Mouse (Mus musculus): ENCODE measurements around the gene Tmco1. TPM values are rescaled to one million over a fixed set of nuclear protein-coding genes. Genes with fewer than 3 reads are reported as not detected.

The Tmco1 gene
- polyA plus RNA-seq, 1 experiment from 2014 or later = 92.8 TPM

GRCm38 (mm10) chr1:167271841-167272240, 36.3 kb upstream of the Tmco1 start:
- Histone ChIP-seq H3K4me1 (peaks cover 51% of the 10 kb centered on the region), H3K4me2 (no peak overlapping the region), H3K9me3 (no peaks in the 10 kb centered on the region), H3K36me3 (0 out of 2 replicates have a peak, but pooled peaks cover 4% of the 10 kb centered on the region), H3K27me3 (no peaks in the 10 kb centered on the region), H3K4me3 (no peak overlapping the region), H3K9ac (no peak overlapping the region), H3K27ac (no peak overlapping the region)
- 39% methylated on average over 8 of the region's 8 CpGs for WGBS
- ATAC-seq (ENCODE audit: insufficient number of reproducible peaks, low FRiP score, low TSS enrichment, low read depth) = no peak

- ATAC-seq (ENCODE audit: insufficient number of reproducible peaks, low FRiP score, low TSS enrichment, low read depth) = no peak
- H3K4me1 ChIP-seq = peaks cover 48% of the 10 kb centered on the region
- WGBS = 75% methylated on average over 14 of the region's 14 CpGs
- no peak overlapping the region for H3K9ac ChIP-seq
- no peak overlapping the region for H3K27ac ChIP-seq
- H3K4me2 ChIP-seq = no peak overlapping the region
- 0 out of 2 replicates have a peak, but pooled peaks cover 4% of the 10 kb centered on the region for H3K36me3 ChIP-seq
- no peaks in the 10 kb centered on the region for H3K27me3 ChIP-seq
- no peak overlapping the region for H3K4me3 ChIP-seq
- H3K9me3 ChIP-seq = no peaks in the 10 kb centered on the region
These were observed 34.6 kb upstream of the Tmco1 start for GRCm38 (mm10) chr1:167273380-167274163.

DNA sequence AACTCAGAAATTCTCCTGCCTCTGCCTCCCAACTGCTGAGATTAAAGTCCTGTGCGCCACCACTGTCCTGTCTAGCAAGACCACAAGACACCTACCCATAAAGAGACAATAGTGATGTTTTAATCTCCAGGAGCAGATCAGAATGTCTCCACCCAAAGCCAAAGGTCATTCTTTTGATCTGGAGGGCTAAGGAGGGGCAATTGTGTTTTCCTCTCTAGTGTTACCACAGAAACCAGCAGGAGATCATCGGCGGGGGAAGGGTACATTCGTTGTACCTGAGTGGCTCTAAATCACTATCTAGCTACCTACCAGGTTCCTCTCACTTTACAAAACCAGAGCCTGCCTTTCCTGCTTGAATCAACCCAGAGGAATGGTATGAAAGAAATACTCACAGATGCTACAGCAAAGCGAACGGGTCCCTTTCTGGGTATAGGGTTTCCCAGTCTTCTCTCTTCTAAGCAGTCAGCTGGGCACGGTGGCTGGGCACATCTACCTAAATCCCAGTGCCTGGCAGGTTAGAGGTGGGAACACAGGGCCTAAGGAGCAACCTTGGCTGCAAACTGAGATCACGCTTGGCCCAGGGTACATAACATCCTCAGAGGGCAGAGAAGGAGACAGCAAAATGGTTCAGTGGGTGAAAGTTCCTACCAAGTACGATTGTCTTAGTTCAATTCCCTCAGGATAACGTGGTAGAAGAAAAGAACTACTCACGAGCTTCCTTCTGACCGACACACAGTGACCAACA, 33.4 kb upstream of the Tmco1 start:
- Histone ChIP-seq H3K9me3 (no peaks in the 10 kb centered on the region), H3K4me2 (no peak overlapping the region), H3K27me3 (no peaks in the 10 kb centered on the region), H3K4me3 (no peak overlapping the region), H3K9ac (no peak overlapping the region), H3K4me1 (peaks cover 43% of the 10 kb centered on the region), H3K36me3 (0 out of 2 replicates have a peak, but pooled peaks cover 4% of the 10 kb centered on the region), H3K27ac (no peak overlapping the region)
- no peak for ATAC-seq (ENCODE audit: insufficient number of reproducible peaks, low FRiP score, low TSS enrichment, low read depth)
- WGBS = 83% methylated on average over 12 of the region's 12 CpGs

- 41% methylated on average over 6 of the region's 6 CpGs for WGBS
- Histone ChIP-seq H3K27me3 (no peaks in the 10 kb centered on the region), H3K36me3 (0 out of 2 replicates have a peak, but pooled peaks cover 4% of the 10 kb centered on the region), H3K4me2 (no peak overlapping the region), H3K9me3 (no peaks in the 10 kb centered on the region), H3K4me1 (peaks cover 28% of the 10 kb centered on the region), H3K4me3 (no peak overlapping the region), H3K9ac (no peak overlapping the region), H3K27ac (no peak overlapping the region)
- no peak for ATAC-seq (ENCODE audit: insufficient number of reproducible peaks, low FRiP score, low TSS enrichment, low read depth)
These were observed 29.8 kb upstream of the Tmco1 start for GRCm38 (mm10) chr1:167278395-167278794.

DNA sequence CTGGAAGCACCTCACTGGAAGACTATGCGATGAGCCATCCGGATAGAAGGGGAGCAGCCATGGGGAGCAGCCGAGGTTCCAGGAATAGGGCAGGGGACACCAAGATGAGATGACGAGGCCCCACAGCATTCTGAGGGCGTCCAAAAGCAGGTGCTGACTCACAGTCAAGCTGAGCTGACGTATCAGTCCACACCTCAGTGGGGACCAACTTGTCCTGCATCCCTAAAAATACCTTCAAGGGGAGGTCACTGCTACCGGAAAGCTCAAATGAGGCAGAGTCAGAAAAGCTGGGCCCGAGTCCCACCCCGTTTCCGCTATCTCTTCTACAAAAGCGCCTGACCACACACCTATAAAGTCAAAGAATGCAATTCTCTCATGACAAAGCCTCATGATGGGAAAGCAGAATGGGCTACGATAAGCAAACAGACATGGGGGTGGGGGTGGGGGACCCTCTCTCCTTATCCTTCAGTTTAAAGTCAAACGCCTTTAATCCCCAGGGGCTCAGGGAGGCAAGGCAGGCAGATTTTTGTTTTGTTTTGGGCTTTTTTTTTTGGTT, 28.9 kb upstream of the Tmco1 start:
- peaks cover 21% of the 10 kb centered on the region for H3K4me1 ChIP-seq
- H3K9ac ChIP-seq = no peak overlapping the region
- no peak for ATAC-seq (ENCODE audit: insufficient number of reproducible peaks, low FRiP score, low TSS enrichment, low read depth)
- H3K4me2 ChIP-seq = no peak overlapping the region
- 82% methylated on average over 13 of the region's 13 CpGs for WGBS
- no peaks in the 10 kb centered on the region for H3K27me3 ChIP-seq
- H3K36me3 ChIP-seq = 0 out of 2 replicates have a peak, but pooled peaks cover 4% of the 10 kb centered on the region
- no peak overlapping the region for H3K27ac ChIP-seq
- no peak overlapping the region for H3K4me3 ChIP-seq
- H3K9me3 ChIP-seq = no peaks in the 10 kb centered on the region

- no peak overlapping the region for H3K4me2 ChIP-seq
- no peak overlapping the region for H3K4me3 ChIP-seq
- no peak overlapping the region for H3K27ac ChIP-seq
- H3K4me1 ChIP-seq = peaks cover 22% of the 10 kb centered on the region
- H3K9ac ChIP-seq = no peak overlapping the region
- no peaks in the 10 kb centered on the region for H3K27me3 ChIP-seq
- WGBS = 88% methylated on average over 10 of the region's 10 CpGs
- H3K36me3 ChIP-seq = no peaks in the 10 kb centered on the region
- H3K9me3 ChIP-seq = no peaks in the 10 kb centered on the region
- no peak for ATAC-seq (ENCODE audit: insufficient number of reproducible peaks, low FRiP score, low TSS enrichment, low read depth)
These were observed 28.1 kb upstream of the Tmco1 start for GRCm38 (mm10) chr1:167280061-167280460.

DNA sequence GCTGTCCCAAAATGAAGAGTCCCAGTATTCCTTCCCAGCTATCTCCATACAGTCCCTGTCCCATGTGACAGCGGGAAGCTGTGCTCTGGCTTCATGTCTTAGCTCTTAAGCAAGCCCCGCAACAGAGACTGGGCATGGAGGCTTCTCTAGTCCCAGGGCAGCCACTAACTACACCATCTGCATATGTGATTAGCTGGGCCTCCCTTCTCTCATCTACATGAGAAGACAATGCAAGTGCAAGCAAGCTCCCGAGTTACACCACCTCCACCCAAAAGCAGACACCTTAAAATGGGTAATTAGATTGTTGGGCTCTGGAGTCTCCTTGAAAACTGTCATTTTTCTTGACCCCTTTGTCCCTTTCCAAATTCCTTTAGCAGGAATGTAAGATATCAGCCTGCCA, 26.1 kb upstream of the Tmco1 start:
- H3K4me1 ChIP-seq = peaks cover 29% of the 10 kb centered on the region
- WGBS = 73% methylated on average over 3 of the region's 3 CpGs
- no peaks in the 10 kb centered on the region for H3K27me3 ChIP-seq
- H3K4me3 ChIP-seq = no peak overlapping the region
- H3K9me3 ChIP-seq = no peaks in the 10 kb centered on the region
- no peak for ATAC-seq (ENCODE audit: insufficient number of reproducible peaks, low FRiP score, low TSS enrichment, low read depth)
- H3K4me2 ChIP-seq = no peak overlapping the region
- H3K9ac ChIP-seq = no peak overlapping the region
- no peak overlapping the region for H3K27ac ChIP-seq
- H3K36me3 ChIP-seq = no peaks in the 10 kb centered on the region

DNA sequence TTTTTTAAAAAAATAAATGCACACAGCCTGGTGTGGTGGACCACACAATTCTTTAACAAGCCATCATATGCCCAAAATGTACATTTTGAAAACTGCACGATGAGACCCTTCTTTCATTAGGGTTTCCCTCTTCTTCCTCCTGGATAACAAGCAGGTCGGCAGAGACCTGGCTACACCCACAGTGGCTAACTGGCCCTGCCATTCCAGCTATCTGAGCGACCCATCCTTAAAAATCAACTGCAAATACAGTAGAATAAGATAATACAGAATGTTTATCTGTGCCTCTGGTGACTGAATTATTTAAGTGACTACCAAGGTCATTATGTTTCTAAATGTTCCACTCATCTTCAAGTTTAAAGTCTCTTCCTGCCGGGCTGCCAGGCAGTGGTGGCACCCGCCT, 25.4 kb upstream of the Tmco1 start:
- 46% methylated on average over 5 of the region's 5 CpGs for WGBS
- Histone ChIP-seq H3K27ac (no peak overlapping the region), H3K9ac (no peak overlapping the region)

DNA sequence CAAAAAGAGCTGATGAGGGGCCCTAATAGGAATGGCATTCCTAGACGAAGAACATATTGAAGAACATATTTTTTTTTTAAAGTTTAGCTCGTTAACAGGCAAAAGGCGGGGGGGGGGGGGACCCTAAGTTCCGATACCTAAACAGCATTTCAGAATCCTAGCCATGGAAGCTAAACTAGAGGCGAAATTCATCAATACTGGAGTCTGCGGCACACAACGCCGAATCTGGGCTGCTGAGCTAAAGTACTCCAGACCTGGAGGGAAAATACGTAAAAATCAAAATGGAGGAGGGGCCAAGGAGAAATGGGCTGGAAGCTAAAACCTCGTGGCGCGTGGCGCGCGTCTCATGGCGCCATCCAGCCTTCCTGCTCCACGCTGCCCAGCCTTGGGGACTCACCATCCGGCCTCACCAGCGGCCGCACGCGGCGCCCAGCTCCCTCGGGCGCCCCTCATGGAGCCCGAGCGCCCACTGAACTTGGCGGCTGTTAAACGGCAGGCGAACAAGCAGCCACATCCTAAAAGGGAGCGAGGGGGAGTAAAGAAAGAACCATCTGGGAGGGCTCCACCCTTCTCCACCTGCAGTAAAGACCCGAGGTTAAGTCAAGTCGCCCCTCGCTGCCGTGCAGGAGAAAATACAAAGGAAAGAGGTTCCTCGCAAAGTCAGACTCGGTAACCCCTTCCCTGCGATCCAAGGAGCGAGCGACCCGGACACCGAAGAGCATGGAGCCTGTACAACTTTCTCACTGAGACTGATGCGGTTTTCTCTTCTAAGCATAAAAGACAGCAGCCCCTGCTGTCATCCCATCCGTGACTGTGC, 24.5 kb upstream of the Tmco1 start:
- no peak for ATAC-seq (ENCODE audit: insufficient number of reproducible peaks, low FRiP score, low TSS enrichment, low read depth)
- Histone ChIP-seq H3K4me3 (peak overlapping the region; percentile 89), H3K9me3 (no peaks in the 10 kb centered on the region), H3K4me1 (peaks cover 29% of the 10 kb centered on the region), H3K27ac (peak overlapping the region; percentile 93), H3K4me2 (peak overlapping the region; percentile 75), H3K27me3 (0 out of 2 replicates have a peak, but pooled peaks cover 2% of the 10 kb centered on the region), H3K36me3 (no peaks in the 10 kb centered on the region), H3K9ac (peak overlapping the region; percentile 68)
- under 1% methylated on average over 44 of the region's 44 CpGs for WGBS

More for the DNA sequence above, 25.4 kb upstream of the Tmco1 start:
- H3K4me2 ChIP-seq = peak overlapping the region; percentile 75
- ATAC-seq (ENCODE audit: insufficient number of reproducible peaks, low FRiP score, low TSS enrichment, low read depth) = no peak
- H3K4me1 ChIP-seq = peaks cover 29% of the 10 kb centered on the region
- no peaks in the 10 kb centered on the region for H3K9me3 ChIP-seq
- no peaks in the 10 kb centered on the region for H3K27me3 ChIP-seq
- H3K4me3 ChIP-seq = peak overlapping the region; percentile 89
- H3K36me3 ChIP-seq = no peaks in the 10 kb centered on the region

GRCm38 (mm10) chr1:167284258-167284836, 23.8 kb upstream of the Tmco1 start:
- no peaks in the 10 kb centered on the region for H3K9me3 ChIP-seq
- H3K4me1 ChIP-seq = peaks cover 22% of the 10 kb centered on the region
- no peak for ATAC-seq (ENCODE audit: insufficient number of reproducible peaks, low FRiP score, low TSS enrichment, low read depth)
- peak overlapping the region; percentile 75 for H3K4me2 ChIP-seq
- WGBS = under 1% methylated on average over 71 of the region's 73 CpGs
- peak overlapping the region; percentile 68 for H3K9ac ChIP-seq
- H3K27me3 ChIP-seq = 0 out of 2 replicates have a peak, but pooled peaks cover 7% of the 10 kb centered on the region
- H3K27ac ChIP-seq = peak overlapping the region; percentile 93
- peak overlapping the region; percentile 89 for H3K4me3 ChIP-seq
- H3K36me3 ChIP-seq = no peaks in the 10 kb centered on the region

- H3K4me1 ChIP-seq = peaks cover 27% of the 10 kb centered on the region
- no peaks in the 10 kb centered on the region for H3K9me3 ChIP-seq
- WGBS = under 1% methylated on average over 50 of the region's 51 CpGs
- peak overlapping the region; percentile 68 for H3K9ac ChIP-seq
- H3K4me2 ChIP-seq = peak overlapping the region; percentile 75
- 0 out of 2 replicates have a peak, but pooled peaks cover 12% of the 10 kb centered on the region for H3K27me3 ChIP-seq
- H3K36me3 ChIP-seq = no peaks in the 10 kb centered on the region
- H3K4me3 ChIP-seq = peak overlapping the region; percentile 89
- ATAC-seq (ENCODE audit: insufficient number of reproducible peaks, low FRiP score, low TSS enrichment, low read depth) = peak; percentile 86
- peak overlapping the region; percentile 93 for H3K27ac ChIP-seq
These were observed 23.3 kb upstream of the Tmco1 start for GRCm38 (mm10) chr1:167284837-167285319.
